Mouse (Mus musculus): ENCODE results near the gene AB124611. TPM values are rescaled to one million over a fixed set of nuclear protein-coding genes. Genes with fewer than 3 reads are reported as not detected.

Gene AB124611
- polyA plus RNA-seq, 1 experiment from 2014 or later, result 1.6 TPM

- Histone ChIP-seq H3K27me3 (replicated peaks; ENCODE audit: control insufficient read depth, insufficient read depth, low read length) (no peaks in the 10 kb centered on the region), H3K4me3 (ENCODE audit: low read length) (no peak overlapping the region), H3K9ac (ENCODE audit: low read depth, low read length) (no peak overlapping the region), H3K4me1 (ENCODE audit: control insufficient read depth, insufficient read depth, low read depth, low read length) (peaks cover 13% of the 10 kb centered on the region), H3K4me2 (ENCODE audit: low read length) (no peak overlapping the region), H3K36me3 (ENCODE audit: control insufficient read depth, insufficient read depth, low read length) (0 out of 2 replicates have a peak, but pooled peaks cover 2% of the 10 kb centered on the region), H3K27ac (ENCODE audit: low read depth, low read length) (no peak overlapping the region), H3K9me3 (ENCODE audit: control insufficient read depth, low read length) (no peaks in the 10 kb centered on the region)
- 92% methylated on average over 6 of the region's 6 CpGs for WGBS
- no peak for ATAC-seq
Observed at GRCm38 (mm10) chr9:21553607-21554273, 27.8 kb downstream of the AB124611 start.

GRCm38 (mm10) chr9:21555198-21555742, 29.3 kb downstream of the AB124611 start:
- Histone ChIP-seq H3K4me3 (ENCODE audit: low read length) (no peak overlapping the region), H3K36me3 (ENCODE audit: control insufficient read depth, insufficient read depth, low read length) (0 out of 2 replicates have a peak, but pooled peaks cover 2% of the 10 kb centered on the region), H3K9me3 (ENCODE audit: control insufficient read depth, low read length) (no peaks in the 10 kb centered on the region), H3K4me2 (ENCODE audit: low read length) (no peak overlapping the region), H3K4me1 (ENCODE audit: control insufficient read depth, insufficient read depth, low read depth, low read length) (peaks cover 4% of the 10 kb centered on the region), H3K27ac (ENCODE audit: low read depth, low read length) (no peak overlapping the region), H3K27me3 (replicated peaks; ENCODE audit: control insufficient read depth, insufficient read depth, low read length) (no peaks in the 10 kb centered on the region), H3K9ac (ENCODE audit: low read depth, low read length) (no peak overlapping the region)
- WGBS, result 86% methylated on average over 6 of the region's 6 CpGs
- no peak for ATAC-seq

GRCm38 (mm10) chr9:21556996-21557395, 31.0 kb downstream of the AB124611 start:
- Histone ChIP-seq H3K4me2 (ENCODE audit: low read length) (no peak overlapping the region), H3K27me3 (replicated peaks; ENCODE audit: control insufficient read depth, insufficient read depth, low read length) (no peaks in the 10 kb centered on the region), H3K9me3 (ENCODE audit: control insufficient read depth, low read length) (no peaks in the 10 kb centered on the region), H3K27ac (ENCODE audit: low read depth, low read length) (no peak overlapping the region), H3K4me1 (ENCODE audit: control insufficient read depth, insufficient read depth, low read depth, low read length) (peaks cover 4% of the 10 kb centered on the region), H3K4me3 (ENCODE audit: low read length) (no peak overlapping the region), H3K36me3 (ENCODE audit: control insufficient read depth, insufficient read depth, low read length) (0 out of 2 replicates have a peak, but pooled peaks cover 2% of the 10 kb centered on the region), H3K9ac (ENCODE audit: low read depth, low read length) (no peak overlapping the region)
- 93% methylated on average over 2 of the region's 2 CpGs for WGBS
- 0 out of 2 replicates have a peak, but pooled peaks have one; percentile 15 for ATAC-seq

GRCm38 (mm10) chr9:21557556-21557955, 31.6 kb downstream of the AB124611 start:
- no peak for ATAC-seq
- Histone ChIP-seq H3K9me3 (ENCODE audit: control insufficient read depth, low read length) (no peaks in the 10 kb centered on the region), H3K4me2 (ENCODE audit: low read length) (no peak overlapping the region), H3K27ac (ENCODE audit: low read depth, low read length) (no peak overlapping the region), H3K4me3 (ENCODE audit: low read length) (no peak overlapping the region), H3K4me1 (ENCODE audit: control insufficient read depth, insufficient read depth, low read depth, low read length) (peaks cover 4% of the 10 kb centered on the region), H3K36me3 (ENCODE audit: control insufficient read depth, insufficient read depth, low read length) (0 out of 2 replicates have a peak, but pooled peaks cover 2% of the 10 kb centered on the region), H3K27me3 (replicated peaks; ENCODE audit: control insufficient read depth, insufficient read depth, low read length) (no peaks in the 10 kb centered on the region), H3K9ac (ENCODE audit: low read depth, low read length) (no peak overlapping the region)
- 97% methylated on average over 2 of the region's 2 CpGs for WGBS

GRCm38 (mm10) chr9:21558366-21558765, 32.4 kb downstream of the AB124611 start:
- 66% methylated on average over 4 of the region's 4 CpGs for WGBS
- Histone ChIP-seq H3K4me1 (ENCODE audit: control insufficient read depth, insufficient read depth, low read depth, low read length) (peaks cover 4% of the 10 kb centered on the region), H3K4me2 (ENCODE audit: low read length) (no peak overlapping the region), H3K9ac (ENCODE audit: low read depth, low read length) (no peak overlapping the region), H3K4me3 (ENCODE audit: low read length) (no peak overlapping the region), H3K36me3 (ENCODE audit: control insufficient read depth, insufficient read depth, low read length) (0 out of 2 replicates have a peak, but pooled peaks cover 2% of the 10 kb centered on the region), H3K27ac (ENCODE audit: low read depth, low read length) (no peak overlapping the region), H3K27me3 (replicated peaks; ENCODE audit: control insufficient read depth, insufficient read depth, low read length) (no peaks in the 10 kb centered on the region), H3K9me3 (ENCODE audit: control insufficient read depth, low read length) (no peaks in the 10 kb centered on the region)
- ATAC-seq, result 0 out of 2 replicates have a peak, but pooled peaks have one; percentile 15

GRCm38 (mm10) chr9:21559151-21559550, 33.2 kb downstream of the AB124611 start:
- H3K27ac ChIP-seq (ENCODE audit: low read depth, low read length), result no peak overlapping the region
- 90% methylated on average over 3 of the region's 3 CpGs for WGBS
- peaks cover 4% of the 10 kb centered on the region for H3K4me1 ChIP-seq (ENCODE audit: control insufficient read depth, insufficient read depth, low read depth, low read length)
- no peak for ATAC-seq
- H3K9me3 ChIP-seq (ENCODE audit: control insufficient read depth, low read length), result no peaks in the 10 kb centered on the region
- H3K27me3 ChIP-seq (replicated peaks; ENCODE audit: control insufficient read depth, insufficient read depth, low read length), result no peaks in the 10 kb centered on the region
- 0 out of 2 replicates have a peak, but pooled peaks cover 2% of the 10 kb centered on the region for H3K36me3 ChIP-seq (ENCODE audit: control insufficient read depth, insufficient read depth, low read length)
- no peak overlapping the region for H3K4me2 ChIP-seq (ENCODE audit: low read length)
- no peak overlapping the region for H3K4me3 ChIP-seq (ENCODE audit: low read length)
- H3K9ac ChIP-seq (ENCODE audit: low read depth, low read length), result no peak overlapping the region

- no peaks in the 10 kb centered on the region for H3K9me3 ChIP-seq (ENCODE audit: control insufficient read depth, low read length)
- no peak for ATAC-seq
- no peak overlapping the region for H3K27ac ChIP-seq (ENCODE audit: low read depth, low read length)
- peaks cover under 1% of the 10 kb centered on the region; the same call in 1 of the 2 replicates for H3K36me3 ChIP-seq (ENCODE audit: control insufficient read depth, insufficient read depth, low read length)
- H3K27me3 ChIP-seq (replicated peaks; ENCODE audit: control insufficient read depth, insufficient read depth, low read length), result no peaks in the 10 kb centered on the region
- no peak overlapping the region for H3K4me2 ChIP-seq (ENCODE audit: low read length)
- WGBS, result 92% methylated on average over 1 of the region's 1 CpGs
- H3K9ac ChIP-seq (ENCODE audit: low read depth, low read length), result no peak overlapping the region
- no peak overlapping the region for H3K4me3 ChIP-seq (ENCODE audit: low read length)
- H3K4me1 ChIP-seq (ENCODE audit: control insufficient read depth, insufficient read depth, low read depth, low read length), result no peaks in the 10 kb centered on the region; the same call in 1 of the 2 replicates
Observed at GRCm38 (mm10) chr9:21564420-21564819, 38.4 kb downstream of the AB124611 start.

GRCm38 (mm10) chr9:21565004-21565586, 39.1 kb downstream of the AB124611 start:
- Histone ChIP-seq H3K27ac (ENCODE audit: low read depth, low read length) (no peak overlapping the region), H3K9me3 (ENCODE audit: control insufficient read depth, low read length) (no peaks in the 10 kb centered on the region), H3K9ac (ENCODE audit: low read depth, low read length) (no peak overlapping the region), H3K27me3 (replicated peaks; ENCODE audit: control insufficient read depth, insufficient read depth, low read length) (no peaks in the 10 kb centered on the region), H3K4me3 (ENCODE audit: low read length) (no peak overlapping the region), H3K4me2 (ENCODE audit: low read length) (no peak overlapping the region), H3K4me1 (ENCODE audit: control insufficient read depth, insufficient read depth, low read depth, low read length) (no peaks in the 10 kb centered on the region; the same call in 1 of the 2 replicates), H3K36me3 (ENCODE audit: control insufficient read depth, insufficient read depth, low read length) (peaks cover 6% of the 10 kb centered on the region)
- ATAC-seq, result no peak
- WGBS, result 88% methylated on average over 4 of the region's 4 CpGs

GRCm38 (mm10) chr9:21566538-21566937, 40.6 kb downstream of the AB124611 start:
- Histone ChIP-seq H3K4me3 (ENCODE audit: low read length) (no peak overlapping the region), H3K4me1 (ENCODE audit: control insufficient read depth, insufficient read depth, low read depth, low read length) (no peaks in the 10 kb centered on the region; the same call in 1 of the 2 replicates), H3K27me3 (replicated peaks; ENCODE audit: control insufficient read depth, insufficient read depth, low read length) (no peaks in the 10 kb centered on the region), H3K9ac (ENCODE audit: low read depth, low read length) (no peak overlapping the region), H3K4me2 (ENCODE audit: low read length) (no peak overlapping the region), H3K9me3 (ENCODE audit: control insufficient read depth, low read length) (no peaks in the 10 kb centered on the region), H3K27ac (ENCODE audit: low read depth, low read length) (no peak overlapping the region), H3K36me3 (ENCODE audit: control insufficient read depth, insufficient read depth, low read length) (peaks cover 10% of the 10 kb centered on the region)
- WGBS, result 100% methylated on average over 1 of the region's 1 CpGs
- no peak for ATAC-seq
